Mouse (Mus musculus) olfactory bulb, adult 2 months (tissue): ENCODE measurements at regions not wholly inside any gene's neighbourhood (a gene's known extent, or its start where the extent isn't known, plus 50 kb on each side); places are given as distances from the start of the nearest gene placed in this dataset.

Experiments used
- CTCF ChIP-seq: fragments of 200-500 bp; IDR thresholded peaks from 2 replicates; pipeline ENCODE4 v1.5.1; 2012; ENCODE audit warnings: low read depth, mild to moderate bottlenecking, low read length, moderate library complexity; ENCODE audit not compliant: insufficient read depth
- POLR2A ChIP-seq: fragments of 200-500 bp; IDR thresholded peaks from 2 replicates; pipeline ENCODE4 v1.6.1; 2012; ENCODE audit warnings: mild to moderate bottlenecking, low read depth, low read length, moderate library complexity; ENCODE audit not compliant: insufficient read depth

- TF ChIP-seq CTCF (no peak), POLR2A (no peak)
Measured at GRCm38 (mm10) chr1:184259853-184260252, 225.8 kb upstream of the 1700056E22Rik start.
